Mouse (Mus musculus) cerebellum, postnatal 25 days (tissue): ENCODE results near the gene Kat2b.
A peak's percentile ranks its signal among the peaks of the same experiment; 100 is the strongest.
"Not testable (repeated sequence)": the region's sequence is repeated elsewhere in the genome, so short reads cannot be mapped to it uniquely, and the experiment has no call there.

ENCODE experiments used
- DNase-seq, 2 experiments: peaks; one replicate each; pipeline ENCODE4 v3.0.0; 2021; ENCODE audit warnings: mixed read lengths in 2 of 2

Gene Kat2b

GRCm38 (mm10) chr17:53603236-53603635 is 36.6 kb downstream of the Kat2b start:
- not testable (repeated sequence) for DNase-seq

- not testable (repeated sequence) for DNase-seq
Measured at GRCm38 (mm10) chr17:53606082-53606481, 39.4 kb downstream of the Kat2b start.

- not testable (repeated sequence) for DNase-seq
Measured at GRCm38 (mm10) chr17:53608924-53609323, 42.3 kb downstream of the Kat2b start.

GRCm38 (mm10) chr17:53617295-53617957 is 50.8 kb downstream of the Kat2b start:
- DNase-seq, result no peak

- DNase-seq, result no peak
Measured at GRCm38 (mm10) chr17:53618369-53618768, 51.7 kb downstream of the Kat2b start.

- DNase-seq, result no peak
Measured at GRCm38 (mm10) chr17:53619391-53619790, 52.7 kb downstream of the Kat2b start.

GRCm38 (mm10) chr17:53620611-53621010 is 54.0 kb downstream of the Kat2b start:
- DNase-seq, result no peak

GRCm38 (mm10) chr17:53622125-53622524 is 55.5 kb downstream of the Kat2b start:
- no peak for DNase-seq

GRCm38 (mm10) chr17:53623762-53624161 is 57.1 kb downstream of the Kat2b start:
- DNase-seq, result no peak

- no peak for DNase-seq
Measured at GRCm38 (mm10) chr17:53626160-53626559, 59.5 kb downstream of the Kat2b start.

- DNase-seq, result peak; percentile 48
Measured at GRCm38 (mm10) chr17:53627497-53627896, 60.8 kb downstream of the Kat2b start.

GRCm38 (mm10) chr17:53628131-53628530 is 61.5 kb downstream of the Kat2b start:
- DNase-seq, result peak; percentile 24 to 52

- no peak for DNase-seq
Measured at GRCm38 (mm10) chr17:53631344-53631743, 64.7 kb downstream of the Kat2b start.

GRCm38 (mm10) chr17:53643360-53643759 is 76.7 kb downstream of the Kat2b start:
- no peak for DNase-seq

- DNase-seq, result no peak
Measured at GRCm38 (mm10) chr17:53650251-53650661, 83.6 kb downstream of the Kat2b start.

GRCm38 (mm10) chr17:53654596-53654995 is 87.9 kb downstream of the Kat2b start:
- no peak for DNase-seq

GRCm38 (mm10) chr17:53655081-53655480 is 88.4 kb downstream of the Kat2b start:
- no peak for DNase-seq

GRCm38 (mm10) chr17:53655959-53656358 is 89.3 kb downstream of the Kat2b start:
- no peak for DNase-seq

GRCm38 (mm10) chr17:53656369-53656860 is 89.8 kb downstream of the Kat2b start:
- no peak for DNase-seq

GRCm38 (mm10) chr17:53657391-53657790 is 90.7 kb downstream of the Kat2b start:
- peak; percentile 34 to 62 for DNase-seq

- DNase-seq, result no peak
Measured at GRCm38 (mm10) chr17:53658668-53659067, 92.0 kb downstream of the Kat2b start.

- DNase-seq, result no peak
Measured at GRCm38 (mm10) chr17:53659230-53659629, 92.6 kb downstream of the Kat2b start.

- DNase-seq, result peak; percentile 27 to 52
Measured at GRCm38 (mm10) chr17:53659738-53660137, 93.1 kb downstream of the Kat2b start.

GRCm38 (mm10) chr17:53661056-53661840 is 94.6 kb downstream of the Kat2b start:
- DNase-seq, result no peak
